Mouse (Mus musculus) Muller cell, postnatal 12 days (primary cell): ENCODE results near the gene Ccrl2.
A peak's percentile ranks its signal among the peaks of the same experiment; 100 is the strongest.

Experiments used
- DNase-seq: peaks from one replicate; pipeline ENCODE4 v3.0.0-alpha.2; 2015; ENCODE audit errors: inconsistent ontology term

Gene Ccrl2

DNA sequence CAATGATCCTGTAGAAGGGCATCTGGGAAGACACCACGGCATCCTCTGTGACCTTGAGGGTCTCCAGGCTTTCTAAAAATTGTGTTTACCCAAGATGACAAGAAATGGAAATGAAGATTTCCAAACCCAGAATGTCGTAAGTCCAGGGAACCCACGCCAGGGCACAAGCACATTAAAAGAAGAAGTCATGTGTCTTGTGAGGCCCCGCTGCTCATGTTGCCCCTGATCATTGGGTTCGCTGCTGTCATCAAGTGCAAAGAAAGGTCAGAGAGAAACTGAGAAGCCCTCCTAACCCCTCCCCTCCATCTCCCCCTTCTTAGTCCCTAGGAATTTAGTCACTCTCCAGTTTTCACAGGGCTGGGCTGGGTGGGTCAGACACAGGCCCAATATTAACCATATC, 5.5 kb upstream of the Ccrl2 start:
- DNase-seq = no peak

DNA sequence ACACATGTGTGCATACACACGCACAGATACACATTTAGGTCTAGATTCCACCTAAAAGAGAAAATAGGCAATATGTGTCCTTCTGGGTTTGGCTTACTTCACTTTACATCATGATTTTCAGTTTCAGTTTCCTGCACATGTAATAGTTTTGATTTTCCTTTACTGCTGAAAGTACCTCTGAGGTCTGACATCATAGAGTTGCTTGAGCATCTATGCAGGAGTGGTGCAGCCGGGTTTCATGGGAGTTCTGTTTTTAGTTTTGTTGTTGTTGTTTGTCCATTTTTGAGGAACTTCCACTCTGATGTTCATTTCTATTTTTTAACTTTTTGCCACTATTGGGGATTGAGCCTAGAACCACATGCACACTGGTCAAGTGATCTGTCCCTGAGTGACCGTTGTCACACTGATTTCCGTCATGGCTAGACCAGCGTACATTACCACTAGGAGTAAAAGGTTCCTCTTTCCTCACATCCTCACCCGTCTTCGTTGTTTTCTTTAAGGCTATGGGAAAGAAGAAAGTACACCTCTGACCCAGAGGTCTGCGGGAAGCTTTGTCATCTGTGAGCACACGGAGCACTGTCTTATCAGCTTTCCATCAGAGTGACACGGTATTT, 1.7 kb upstream of the Ccrl2 start:
- DNase-seq = no peak

DNA sequence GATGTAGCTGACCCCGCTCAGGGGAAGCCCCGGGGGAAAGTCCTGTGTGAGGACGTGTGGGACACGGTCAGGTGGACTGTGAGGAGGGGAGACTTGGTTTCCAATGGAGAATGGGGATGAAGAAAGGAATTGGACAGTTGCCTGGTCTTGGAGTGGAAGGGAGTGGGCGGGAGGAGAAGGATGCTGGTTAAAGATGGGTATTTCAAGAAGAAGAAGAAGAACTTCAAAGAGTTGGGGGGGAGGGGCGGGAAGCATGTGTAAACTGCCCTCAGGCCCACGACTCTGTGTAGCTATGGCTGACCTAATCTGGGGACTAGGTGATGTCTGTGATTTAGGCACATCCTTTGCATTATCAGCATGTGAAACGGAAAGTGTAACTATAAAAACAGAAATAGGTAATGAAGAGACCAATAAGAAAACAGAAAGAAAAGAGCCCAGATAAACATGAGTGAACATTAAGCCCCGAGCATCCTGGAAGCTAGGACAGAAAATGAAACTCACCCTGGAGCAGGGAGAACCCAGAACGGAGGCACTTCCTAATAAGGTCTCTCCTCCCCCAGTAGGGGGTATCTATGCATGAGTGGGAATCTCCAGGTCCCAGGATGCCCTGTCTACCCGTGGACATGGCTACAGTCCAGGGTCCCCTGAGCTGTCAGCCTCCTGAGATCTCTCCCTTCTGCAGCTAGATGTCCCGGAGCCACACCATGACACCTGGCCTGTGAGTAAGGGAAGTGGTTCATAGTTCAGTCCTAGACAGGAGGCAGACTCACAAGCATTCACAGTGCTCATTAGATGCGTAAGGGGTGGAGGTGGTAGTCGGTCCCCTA, 438 bp upstream of the Ccrl2 start:
- DNase-seq = no peak

DNA sequence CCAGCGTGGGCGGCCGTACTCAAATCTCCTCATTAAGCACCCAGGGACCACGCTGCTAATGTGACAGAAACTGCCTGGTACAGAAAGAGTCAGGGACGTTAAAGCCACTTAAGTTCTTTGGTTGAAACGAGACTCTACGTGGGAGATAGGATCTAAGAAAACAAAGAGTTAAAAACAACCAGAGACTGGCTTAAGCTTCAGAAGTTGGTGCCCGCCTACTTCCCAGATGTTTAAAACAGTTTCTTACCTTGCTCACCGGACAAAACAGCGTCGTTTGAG, 861 bp downstream of the Ccrl2 start:
- DNase-seq = peak; percentile 45

DNA sequence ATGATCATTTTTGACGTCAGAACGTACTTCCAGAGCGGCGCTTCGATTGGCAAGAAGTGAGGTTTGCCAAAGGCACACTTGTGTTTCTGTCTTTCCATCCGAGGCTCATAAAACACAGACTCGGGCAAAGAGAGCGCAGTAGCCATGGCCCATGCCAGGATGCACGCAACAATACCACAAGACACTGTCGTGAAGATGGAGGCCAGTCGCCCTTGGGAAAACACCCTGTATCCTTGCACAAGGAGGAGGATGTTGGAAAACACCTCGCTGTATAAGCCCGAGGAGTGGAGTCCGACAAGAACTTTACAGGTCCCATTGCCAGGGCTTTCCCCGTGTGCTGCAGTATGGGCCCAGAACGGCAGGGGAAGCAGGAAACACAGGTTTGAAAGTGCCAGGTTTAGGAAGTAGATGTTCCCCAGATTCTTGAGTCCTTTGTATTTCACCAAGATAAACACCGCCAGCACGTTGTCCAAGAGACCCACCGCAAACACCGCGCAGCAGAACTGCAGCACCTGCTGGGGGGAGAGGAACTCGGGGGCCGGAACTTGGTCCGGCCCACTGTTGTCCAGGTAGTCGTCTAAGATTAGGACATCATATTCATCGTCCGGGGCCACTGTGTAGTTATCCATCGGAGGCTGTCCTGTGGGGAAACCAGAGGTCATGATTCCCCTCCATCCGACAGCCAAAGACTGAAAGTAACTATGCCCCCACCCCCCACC, 1.4 kb downstream of the Ccrl2 start:
- DNase-seq = no peak

DNA sequence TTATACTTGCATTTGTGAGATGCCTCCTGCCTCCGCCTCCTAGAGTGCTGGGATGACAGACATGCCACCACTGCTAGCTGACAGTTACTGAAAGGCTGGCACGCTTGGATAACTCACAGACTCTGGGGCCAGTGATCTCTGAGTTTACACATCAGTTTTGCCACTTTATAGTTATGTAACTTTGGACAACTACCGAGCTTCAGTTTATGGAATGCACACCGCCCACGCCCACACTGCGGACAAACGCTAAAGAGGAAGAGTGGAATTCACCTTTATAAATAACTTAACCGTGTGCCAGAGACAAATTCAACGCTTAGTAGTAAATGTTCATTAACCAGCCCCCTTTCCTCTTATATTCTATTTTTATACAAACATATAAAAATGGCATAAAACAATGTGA, 2.4 kb downstream of the Ccrl2 start:
- DNase-seq = no peak

DNA sequence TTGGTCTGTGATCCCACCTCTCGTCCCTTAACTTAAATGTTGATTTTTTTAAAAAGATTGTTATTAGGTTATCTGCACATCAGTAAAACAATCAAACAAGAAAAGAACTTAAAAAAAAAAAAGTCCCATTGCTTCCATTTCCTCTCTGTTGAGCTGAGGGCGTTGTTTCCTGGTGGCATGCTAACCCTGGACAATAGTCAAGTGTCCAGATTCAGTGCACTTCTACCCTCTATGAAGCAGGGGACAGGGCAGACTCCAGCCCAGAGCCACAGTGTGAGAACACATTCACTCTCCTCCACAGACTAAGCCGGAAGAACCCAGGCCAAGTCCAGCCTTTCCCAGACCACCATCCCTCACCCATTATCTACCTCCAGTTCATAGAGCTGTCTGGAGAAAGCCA, 8.9 kb downstream of the Ccrl2 start:
- DNase-seq = no peak

DNA sequence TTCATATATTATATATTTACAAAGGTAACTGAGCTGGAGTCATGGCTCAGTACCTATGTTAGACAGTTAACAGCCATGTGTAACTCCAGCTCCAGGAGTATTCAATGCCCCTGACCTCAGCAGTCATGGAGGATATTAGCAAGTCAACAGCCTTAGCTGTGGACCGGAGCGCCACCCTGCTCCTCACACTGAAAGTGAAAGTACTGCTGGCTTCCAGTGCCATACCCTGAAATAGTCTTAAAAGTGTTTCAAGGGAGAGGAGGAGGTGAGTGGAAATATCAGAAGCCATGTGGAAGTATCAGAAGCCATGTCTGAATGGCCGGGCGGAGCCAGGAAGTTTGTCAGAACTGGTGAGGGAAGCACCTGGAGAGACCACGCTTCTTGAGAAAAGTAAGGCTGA, 10.1 kb downstream of the Ccrl2 start:
- DNase-seq = no peak

DNA sequence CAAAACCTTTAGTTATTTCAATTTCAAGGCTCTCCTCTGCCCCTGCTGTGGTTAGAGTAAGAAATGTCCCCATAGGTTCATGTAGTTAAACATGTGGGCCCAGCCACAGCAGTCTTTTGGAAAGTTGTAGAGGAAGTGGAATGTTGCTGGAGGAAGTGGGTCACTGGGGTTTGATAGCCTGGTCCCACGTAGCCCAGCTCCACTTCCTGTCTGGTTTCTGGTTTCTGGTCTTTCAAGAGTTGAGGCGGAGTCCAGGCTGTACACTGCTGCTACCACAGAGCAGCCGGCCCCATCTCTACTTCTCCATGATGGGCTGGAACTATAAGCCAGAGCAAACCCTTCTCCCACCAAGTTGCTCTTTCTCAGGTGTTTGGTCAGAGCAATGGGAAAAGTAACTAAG, 11.1 kb downstream of the Ccrl2 start:
- DNase-seq = no peak

DNA sequence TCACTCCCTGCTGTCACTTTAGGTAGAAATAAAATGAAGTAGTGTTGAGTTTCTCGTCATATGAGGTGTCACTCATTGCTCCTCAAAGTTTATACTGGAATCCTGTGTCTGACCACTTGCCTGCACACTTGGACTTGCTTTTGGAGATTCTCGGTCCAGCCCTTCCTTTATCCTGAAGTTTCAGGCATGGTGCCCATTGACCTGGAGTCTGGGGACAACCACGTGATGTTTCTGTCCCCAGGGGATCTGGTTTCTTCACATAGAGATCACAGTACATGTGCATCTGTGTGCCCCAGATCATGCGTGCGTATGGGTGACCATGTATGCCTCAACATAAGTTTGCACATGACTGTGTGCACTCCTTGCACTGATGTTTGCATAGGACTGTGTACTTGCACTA, 15.1 kb downstream of the Ccrl2 start:
- DNase-seq = no peak

DNA sequence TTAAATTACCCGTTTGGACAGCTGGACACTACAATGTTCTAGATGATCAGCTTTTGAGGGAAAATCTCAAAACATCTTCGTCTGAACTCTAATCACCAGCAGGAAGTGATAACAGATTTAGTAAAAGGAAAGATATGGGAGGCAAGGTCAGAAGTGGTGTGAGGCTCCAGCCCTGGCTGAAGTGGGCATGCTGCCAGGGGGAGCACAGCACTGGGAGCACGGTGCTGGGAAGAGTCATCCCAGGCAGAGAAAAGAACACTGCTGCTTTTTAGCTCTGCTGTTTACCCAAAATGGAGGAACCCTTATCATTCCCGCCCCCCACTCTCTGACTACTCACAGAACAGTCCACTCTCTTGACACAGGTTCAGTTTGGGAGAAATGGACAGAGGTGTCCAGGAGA, 17.4 kb downstream of the Ccrl2 start:
- DNase-seq = no peak

DNA sequence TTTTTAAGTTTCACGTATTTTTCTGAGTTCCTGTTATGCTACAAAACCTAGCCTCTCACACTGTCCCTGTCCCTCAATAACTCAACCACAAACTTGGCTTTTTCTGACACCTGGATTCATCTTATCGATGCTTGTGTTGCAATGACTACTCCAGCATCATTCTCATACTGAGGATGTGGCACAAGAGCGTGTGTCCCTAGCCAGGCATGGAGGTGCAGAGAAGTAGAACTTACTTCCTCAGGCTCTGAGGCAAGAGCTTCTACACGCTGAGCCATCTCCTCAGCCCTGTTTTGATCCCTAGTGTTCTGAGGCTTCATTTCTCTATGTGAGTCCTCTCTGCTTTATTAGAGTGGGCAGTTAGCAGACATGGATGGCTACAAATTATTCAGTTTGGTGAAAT, 23.6 kb downstream of the Ccrl2 start:
- no peak for DNase-seq

DNA sequence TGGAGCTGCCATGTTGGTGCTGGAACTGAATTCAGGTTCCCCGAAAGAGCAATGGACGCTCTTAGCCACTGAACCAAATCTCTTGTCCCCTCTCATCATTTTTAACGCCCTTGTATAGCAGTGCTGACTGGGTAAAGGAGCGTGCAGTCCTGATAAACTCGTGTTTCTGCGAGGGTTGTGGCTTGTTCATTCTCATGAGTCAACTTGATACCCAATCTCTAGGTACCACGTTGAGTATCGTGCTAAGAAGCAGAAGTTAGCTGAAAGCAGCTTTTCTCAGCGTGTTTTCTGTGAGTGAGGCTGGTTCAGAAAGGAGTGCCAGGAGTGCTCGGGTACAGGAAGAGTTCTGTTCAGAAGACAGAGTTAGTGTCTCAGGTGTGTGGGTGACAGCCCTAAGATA, 30.5 kb downstream of the Ccrl2 start:
- no peak for DNase-seq

DNA sequence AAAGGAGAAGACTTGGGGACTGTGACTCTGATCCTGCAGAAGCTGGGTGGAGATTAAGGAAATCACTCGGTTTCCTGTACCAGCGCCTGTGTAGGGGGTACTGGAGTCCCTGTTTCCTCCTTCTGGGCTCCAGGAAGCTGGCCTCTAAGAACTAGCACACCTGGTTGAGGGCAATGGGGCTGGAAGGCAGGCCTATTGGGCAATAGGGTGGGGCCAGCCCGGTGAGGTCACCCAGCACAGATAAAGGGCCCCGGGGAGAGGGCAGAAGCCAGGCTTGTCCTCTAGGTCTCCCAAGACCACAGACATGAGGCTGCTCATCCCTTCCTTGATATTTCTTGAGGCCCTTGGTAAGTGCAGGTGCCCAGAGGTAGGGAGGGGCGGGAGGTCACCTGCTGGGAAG, 38.3 kb downstream of the Ccrl2 start, which contains the start of gene Ltf:
Ltf (plus strand) TSS at position 250 of the 400 bp plus-strand sequence.
- no peak for DNase-seq

DNA sequence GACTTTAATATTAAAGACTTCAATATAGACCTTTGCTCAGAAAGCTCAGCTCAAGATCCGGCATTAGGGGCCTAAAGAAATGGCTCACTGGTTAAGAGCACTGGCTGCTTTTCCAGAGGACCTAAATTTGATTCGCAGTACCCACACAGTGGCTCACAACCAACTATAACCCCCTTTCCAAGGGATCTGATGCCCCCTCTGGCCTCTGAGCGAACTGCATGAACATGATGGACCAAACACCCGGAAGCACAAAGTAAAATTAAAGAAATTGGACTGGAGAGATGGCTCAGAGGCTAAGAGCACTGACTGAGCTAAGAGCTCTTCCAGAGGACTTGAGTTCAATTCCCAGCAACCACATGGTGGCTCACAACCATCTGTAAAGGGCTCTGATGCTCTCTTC, 41.7 kb downstream of the Ccrl2 start:
- no peak for DNase-seq

DNA sequence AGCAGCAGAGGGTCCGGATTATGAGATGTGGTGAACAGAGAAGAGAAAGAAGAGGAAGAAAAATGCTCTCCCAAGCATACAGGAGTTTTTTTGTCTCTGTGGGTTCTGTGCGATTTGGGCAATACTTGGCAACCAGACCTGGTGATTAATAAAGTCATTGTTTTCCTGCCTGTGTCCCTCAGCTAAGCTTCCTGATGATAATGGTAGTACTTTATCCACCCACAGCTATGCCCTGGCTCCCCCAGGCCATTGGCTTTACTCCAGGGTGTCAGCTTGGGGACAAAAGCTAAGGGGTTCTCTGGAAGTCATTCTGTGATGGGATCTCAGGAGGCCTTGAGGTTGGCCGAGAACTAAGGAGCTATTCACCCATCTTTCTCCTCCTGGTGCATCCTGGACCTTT, 45.3 kb downstream of the Ccrl2 start:
- DNase-seq = peak; percentile 66

DNA sequence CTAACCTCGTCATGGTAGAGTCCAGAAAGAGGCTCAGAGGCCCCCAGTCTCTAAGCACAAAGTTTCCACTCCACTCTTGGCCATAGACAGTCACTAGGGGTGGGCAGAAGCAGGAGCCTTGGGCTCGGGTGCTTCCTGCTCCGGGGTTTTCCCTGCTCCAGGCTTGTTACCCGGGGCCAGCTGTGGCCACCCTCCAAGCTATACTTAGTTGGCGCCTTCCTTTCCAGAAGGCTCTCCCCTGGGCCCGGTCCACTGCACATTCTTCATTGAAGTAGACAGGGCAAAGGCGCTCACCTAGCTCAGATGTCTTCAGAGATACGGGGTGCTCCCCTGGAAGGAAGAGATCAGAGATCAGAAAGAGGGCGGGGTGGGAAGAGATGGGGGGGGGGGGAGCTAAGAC, 45.8 kb downstream of the Ccrl2 start:
- DNase-seq = peak; percentile 24

DNA sequence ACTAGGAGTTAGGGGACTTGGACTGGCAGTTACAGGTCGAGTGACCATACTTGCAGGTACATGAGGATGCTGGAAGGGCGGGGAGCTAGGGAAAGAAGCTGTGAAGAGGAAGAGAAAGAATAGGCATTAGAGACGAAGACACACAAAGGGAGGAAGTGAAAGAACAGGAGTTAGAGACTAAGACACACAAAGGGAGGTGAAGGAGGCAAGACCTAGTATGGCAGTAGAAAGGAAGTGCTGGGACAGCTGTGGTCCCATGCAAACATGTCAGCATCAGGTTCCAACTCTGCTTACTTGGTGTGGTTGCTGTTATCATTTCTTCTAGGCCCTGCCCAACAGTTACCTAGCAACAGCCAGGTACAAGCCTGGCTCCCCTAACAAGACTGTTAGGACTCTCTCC, 47.6 kb downstream of the Ccrl2 start:
- no peak for DNase-seq

DNA sequence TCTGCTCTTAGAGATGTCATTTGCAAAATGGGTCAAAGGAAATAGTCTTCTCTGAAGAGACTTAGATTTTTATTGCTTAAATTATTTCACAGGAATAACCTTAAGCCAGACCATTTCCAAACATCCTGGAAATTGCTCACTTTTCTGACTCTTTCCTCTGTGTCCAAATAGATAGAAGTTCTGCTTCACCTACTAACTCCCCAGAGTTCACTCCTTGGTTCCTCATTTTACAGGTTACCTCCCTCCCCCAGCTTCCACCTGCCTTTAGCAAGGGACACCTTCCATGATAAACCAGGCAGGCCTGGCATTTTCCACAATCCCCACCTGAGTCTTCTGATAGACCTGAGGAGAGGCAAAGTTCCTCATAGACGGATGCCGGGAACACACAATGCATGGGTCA, 50.8 kb downstream of the Ccrl2 start:
- DNase-seq = no peak
